Mouse (Mus musculus): ENCODE measurements around the gene Gm12789. TPM values are rescaled to one million over a fixed set of nuclear protein-coding genes. Genes with fewer than 3 reads are reported as not detected.
"Not testable (repeated sequence)": the region's sequence is repeated elsewhere in the genome, so short reads cannot be mapped to it uniquely, and the experiment has no call there.

Gene Gm12789
- total RNA-seq (2017): not detected in 2 replicates

- ATAC-seq (ENCODE audit: extremely low read depth, insufficient number of reproducible peaks, low FRiP score, poor library complexity, severe bottlenecking): not testable (repeated sequence)
These were observed at the start of gene Gm12789 for GRCm38 (mm10) chr4:101986326-101986725. Gene Gm12789 (plus strand): TSS chr4:101986626.

DNA sequence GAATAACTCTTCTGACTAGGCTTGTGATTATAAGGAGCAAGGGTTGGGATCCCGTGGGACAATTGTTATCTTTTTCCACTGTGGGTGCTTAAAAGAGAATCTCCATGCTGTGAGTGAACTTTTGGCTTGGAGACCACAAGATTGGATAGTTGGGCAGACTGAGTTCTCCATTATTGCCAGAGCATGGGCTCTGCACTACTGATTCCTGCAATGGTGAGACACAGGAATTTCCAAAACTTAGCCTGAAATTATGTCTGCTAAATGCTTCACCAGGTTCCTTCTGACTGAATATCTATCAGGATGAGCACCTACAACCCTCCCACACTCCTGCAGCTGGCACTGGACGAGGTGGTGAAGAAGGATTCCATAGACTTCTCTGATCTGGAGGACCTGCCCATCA, 46.3 kb upstream of the Gm12789 start, which contains the start of gene Gm12794:
Gene Gm12794, plus strand, starts transcription at position 301 of the 400 bp plus-strand sequence.
- ATAC-seq (ENCODE audit: extremely low read depth, insufficient number of reproducible peaks, low FRiP score, poor library complexity, severe bottlenecking): not testable (repeated sequence)

DNA sequence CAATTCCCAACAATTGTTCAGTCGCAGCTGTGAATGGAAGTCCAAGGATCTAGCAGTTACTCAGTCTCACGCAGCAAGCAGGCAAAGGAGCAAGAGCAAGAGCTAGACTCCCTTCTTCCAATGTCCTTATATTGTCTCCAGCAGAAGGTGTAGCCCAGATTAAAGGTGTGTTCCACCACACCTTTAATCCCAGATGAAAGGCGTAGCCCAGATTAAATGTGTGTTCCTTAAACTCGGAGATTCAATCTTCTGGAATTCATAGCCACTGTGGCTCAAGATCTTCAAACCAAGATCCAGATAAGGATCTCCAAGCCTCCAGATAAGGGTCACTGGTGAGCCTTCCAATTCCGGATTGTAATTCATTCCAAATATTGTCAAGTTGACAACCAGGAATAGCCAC, 5.5 kb upstream of the Gm12789 start, which contains the start of gene Gm12790:
Gene Gm12790, minus strand, starts transcription at position 101 of the 400 bp plus-strand sequence.
- ATAC-seq (ENCODE audit: extremely low read depth, insufficient number of reproducible peaks, low FRiP score, poor library complexity, severe bottlenecking): not testable (repeated sequence)

DNA sequence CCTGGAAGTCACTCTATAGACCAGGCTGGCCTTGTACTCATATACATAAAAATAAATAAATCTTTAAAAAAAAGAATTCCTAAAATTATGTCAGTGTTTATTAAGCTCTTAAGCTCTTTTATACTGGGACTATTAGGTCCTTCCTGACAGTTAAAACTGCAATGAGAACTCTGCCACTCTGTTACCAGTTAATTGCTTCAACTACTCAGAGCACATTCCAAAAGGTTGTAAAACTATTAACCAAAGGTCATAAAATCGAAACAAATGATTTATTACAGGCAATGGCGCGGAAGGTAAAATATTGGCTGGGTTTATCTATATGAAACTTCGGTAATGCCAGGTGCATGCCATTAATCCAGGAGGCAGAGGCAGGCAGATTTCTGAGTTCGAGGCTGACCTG, 748 bp upstream of the Gm12789 start:
- no peak for ATAC-seq (ENCODE audit: extremely low read depth, insufficient number of reproducible peaks, low FRiP score, poor library complexity, severe bottlenecking)

GRCm38 (mm10) chr4:101997426-101997825, 11.0 kb downstream of the Gm12789 start:
- no peak for ATAC-seq (ENCODE audit: extremely low read depth, insufficient number of reproducible peaks, low FRiP score, poor library complexity, severe bottlenecking)

GRCm38 (mm10) chr4:101998267-101998922, 12.0 kb downstream of the Gm12789 start:
- no peak for ATAC-seq (ENCODE audit: extremely low read depth, insufficient number of reproducible peaks, low FRiP score, poor library complexity, severe bottlenecking)

DNA sequence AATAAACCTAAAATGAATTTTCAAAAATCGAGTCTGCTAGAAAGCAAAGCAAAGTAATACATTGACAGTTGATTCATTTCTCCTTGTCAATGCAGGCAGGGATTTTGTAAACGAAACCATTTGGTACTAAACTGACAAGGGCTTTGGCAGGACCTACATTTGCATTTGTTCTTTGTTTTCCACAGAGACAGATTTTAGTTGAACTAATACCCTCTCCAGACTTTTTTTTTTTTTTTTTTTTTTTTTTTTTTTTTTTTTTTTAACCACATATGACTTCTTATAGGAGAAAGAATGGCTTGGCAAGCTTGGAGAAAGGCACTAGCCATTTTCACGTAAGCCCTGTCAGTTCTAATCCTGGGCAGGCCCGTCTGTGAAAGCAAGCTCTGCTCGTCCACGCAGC, 40.2 kb downstream of the Gm12789 start:
- no peak for ATAC-seq (ENCODE audit: extremely low read depth, insufficient number of reproducible peaks, low FRiP score, poor library complexity, severe bottlenecking)

Other genes with a start within 250 kb of the Gm12789 start
- gene B020004J07Rik, start 142.6 kb upstream of the Gm12789 start, total RNA-seq (2017): not detected in 2 replicates
- gene C130073F10Rik, start 92.8 kb upstream of the Gm12789 start, total RNA-seq (2017): not detected in 2 replicates
- not detected in 2 replicates for gene Gm12800, start 77.5 kb upstream of the Gm12789 start, total RNA-seq (2017)
- not detected in 2 replicates for gene Gm12794, start 46.2 kb upstream of the Gm12789 start, total RNA-seq (2017)
- gene Gm12790, start 5.6 kb upstream of the Gm12789 start, total RNA-seq (2017): not detected in 2 replicates
- gene Pde4b, start 100.9 kb downstream of the Gm12789 start, total RNA-seq (2017): 224 and 238 TPM in 2 replicates

All from neutrophil, adult 5-6 weeks (primary cell).